Mouse (Mus musculus): Measurements from ENCODE around the gene Tnfsf14. TPM values are rescaled to one million over a fixed set of nuclear protein-coding genes. Genes with fewer than 3 reads are reported as not detected.

Tnfsf14 gene
- polyA plus RNA-seq, 1 experiment, result not detected

DNA sequence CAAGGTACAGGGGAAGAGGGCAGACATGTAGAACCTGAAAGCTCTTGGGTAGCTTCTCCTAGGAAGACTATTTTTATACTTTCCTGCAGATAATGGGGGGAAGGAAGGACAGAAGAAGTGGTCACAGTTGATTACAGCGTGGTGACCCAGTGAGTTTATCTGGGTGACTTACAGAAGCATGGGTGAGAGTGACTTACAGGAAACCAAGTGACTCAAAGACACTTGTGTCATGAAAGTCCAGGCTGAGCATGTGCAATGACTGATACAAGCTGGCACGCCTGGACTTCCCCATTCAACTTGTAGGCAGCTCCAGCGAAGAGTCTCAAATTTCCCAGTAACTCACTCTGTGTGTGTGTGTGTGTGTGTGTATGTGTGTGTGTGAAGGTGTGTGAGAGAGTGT is 4.3 kb upstream of the Tnfsf14 start:
- H3K36me3 ChIP-seq (ENCODE audit: control insufficient read depth, insufficient read depth), result no peaks in the 10 kb centered on the region
- H3K79me2 ChIP-seq (ENCODE audit: control insufficient read depth, insufficient read depth), result no peaks in the 10 kb centered on the region
- no peak overlapping the region for H3K4me2 ChIP-seq (ENCODE audit: low read depth)
- H3K4me3 ChIP-seq, result no peak overlapping the region
- H3K27me3 ChIP-seq (ENCODE audit: control insufficient read depth, insufficient read depth, insufficient read length), result peaks cover 8% of the 10 kb centered on the region
- no peak for TF ChIP-seq CEBPB (IDR thresholded peaks at IDR 0.05; ENCODE audit: insufficient read depth, poor library complexity, severe bottlenecking)
- TF ChIP-seq POLR2AphosphoS2 (IDR thresholded peaks at IDR 0.05; ENCODE audit: insufficient read length, low read depth), result no peak
- H3ac ChIP-seq (ENCODE audit: control insufficient read depth, insufficient read length), result no peak overlapping the region

DNA sequence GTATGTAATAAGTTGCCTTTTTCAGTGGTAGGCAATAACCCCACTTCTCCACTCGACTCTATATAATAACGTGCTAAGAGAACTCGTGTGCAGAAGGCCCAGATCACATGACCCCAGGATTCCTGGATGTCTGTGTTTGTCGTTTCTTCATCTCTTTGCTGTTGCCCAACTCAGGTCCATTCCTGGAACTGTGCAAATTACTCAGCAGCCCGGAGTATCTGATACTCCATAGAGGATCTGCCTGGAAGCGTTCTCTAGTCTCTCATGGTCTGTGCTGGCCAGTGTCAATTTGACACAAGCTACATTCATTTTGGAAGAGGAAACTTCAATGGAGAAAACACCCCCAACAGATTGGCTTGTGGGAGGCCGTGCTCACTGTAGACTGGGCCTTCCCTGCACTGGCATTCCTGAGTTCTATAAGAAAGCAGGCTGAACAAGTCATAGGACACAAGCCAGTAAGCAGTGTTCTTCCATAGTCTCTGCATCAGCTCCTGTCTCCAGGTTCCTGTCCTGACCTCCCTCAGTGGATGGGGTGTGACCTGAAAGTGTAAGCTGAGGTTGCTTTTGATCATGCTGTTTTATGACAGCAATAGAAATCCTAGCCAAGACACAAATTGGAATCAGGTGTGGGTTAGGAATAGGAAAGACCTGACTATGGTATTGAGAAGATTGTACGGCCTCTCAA is 1.5 kb upstream of the Tnfsf14 start:
- Histone ChIP-seq H3K27me3 (ENCODE audit: control insufficient read depth, insufficient read depth, insufficient read length) (peaks cover 10% of the 10 kb centered on the region), H3K4me3 (no peak overlapping the region), H3K4me2 (ENCODE audit: low read depth) (no peak overlapping the region), H3K79me2 (ENCODE audit: control insufficient read depth, insufficient read depth) (no peaks in the 10 kb centered on the region), H3ac (ENCODE audit: control insufficient read depth, insufficient read length) (no peak overlapping the region), H3K36me3 (ENCODE audit: control insufficient read depth, insufficient read depth) (no peaks in the 10 kb centered on the region)
- TF ChIP-seq POLR2AphosphoS2 (IDR thresholded peaks at IDR 0.05; ENCODE audit: insufficient read length, low read depth) (no peak), E2F4 (IDR thresholded peaks at IDR 0.05; ENCODE audit: insufficient read depth) (no peak), TCF12 (IDR thresholded peaks at IDR 0.05; ENCODE audit: insufficient read depth, poor library complexity, severe bottlenecking) (no peak), MYOG (IDR thresholded peaks at IDR 0.05; ENCODE audit: control insufficient read depth in 1 of 3, insufficient read depth in 1 of 3, insufficient read length in 2 of 3, low read depth in 2 of 3) (no peak)

DNA sequence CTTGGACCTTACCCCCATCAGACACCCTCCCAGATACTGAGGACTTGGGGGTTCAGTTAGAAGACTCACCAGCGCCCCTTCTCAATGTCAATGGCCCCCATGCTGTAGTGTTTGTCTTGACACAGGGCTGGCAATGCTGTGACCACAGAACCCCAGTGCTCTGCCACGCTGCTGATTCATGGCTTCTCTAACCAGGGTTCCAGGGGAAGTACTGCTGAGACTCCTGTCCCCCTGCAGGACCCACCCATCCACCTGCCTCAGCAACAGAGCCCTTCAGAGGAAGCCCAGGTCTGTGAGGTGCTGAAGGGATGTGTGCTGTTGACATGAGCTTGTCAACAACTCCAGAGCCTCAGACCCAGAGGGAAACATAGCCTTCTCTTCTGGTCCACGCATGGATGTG is 794 bp upstream of the Tnfsf14 start:
- TF ChIP-seq SRF (IDR thresholded peaks at IDR 0.05; ENCODE audit: control insufficient read depth, insufficient read length, low read depth) (no peak), POLR2AphosphoS2 (IDR thresholded peaks at IDR 0.05; ENCODE audit: insufficient read length, low read depth) (no peak), REST (IDR thresholded peaks at IDR 0.05; ENCODE audit: insufficient read depth, insufficient read length) (no peak), USF1 (IDR thresholded peaks at IDR 0.05; ENCODE audit: low read depth) (no peak), TCF3 (IDR thresholded peaks at IDR 0.05; ENCODE audit: insufficient read length, low read depth) (no peak), MYOG (IDR thresholded peaks at IDR 0.05; ENCODE audit: control insufficient read depth in 1 of 3, insufficient read depth in 1 of 3, insufficient read length in 2 of 3, low read depth in 2 of 3) (no peak), TCF12 (IDR thresholded peaks at IDR 0.05; ENCODE audit: insufficient read depth, poor library complexity, severe bottlenecking) (no peak), E2F4 (IDR thresholded peaks at IDR 0.05; ENCODE audit: insufficient read depth) (no peak), MYOD1 (IDR thresholded peaks at IDR 0.05; ENCODE audit: control insufficient read depth in 1 of 3, insufficient read length in 2 of 3, low read depth in 2 of 3) (no peak), CEBPB (IDR thresholded peaks at IDR 0.05; ENCODE audit: insufficient read depth, poor library complexity, severe bottlenecking) (no peak), MAX (IDR thresholded peaks at IDR 0.05; ENCODE audit: low read depth) (no peak), POLR2A (IDR thresholded peaks at IDR 0.05; ENCODE audit: insufficient read length, low read depth) (no peak)
- Histone ChIP-seq H3K27me3 (ENCODE audit: control insufficient read depth, insufficient read depth, insufficient read length) (peaks cover 17% of the 10 kb centered on the region), H3K36me3 (ENCODE audit: control insufficient read depth, insufficient read depth) (no peaks in the 10 kb centered on the region), H3K4me2 (ENCODE audit: low read depth) (no peak overlapping the region), H3K79me2 (ENCODE audit: control insufficient read depth, insufficient read depth) (no peaks in the 10 kb centered on the region), H3ac (ENCODE audit: control insufficient read depth, insufficient read length) (no peak overlapping the region), H3K4me3 (no peak overlapping the region)

DNA sequence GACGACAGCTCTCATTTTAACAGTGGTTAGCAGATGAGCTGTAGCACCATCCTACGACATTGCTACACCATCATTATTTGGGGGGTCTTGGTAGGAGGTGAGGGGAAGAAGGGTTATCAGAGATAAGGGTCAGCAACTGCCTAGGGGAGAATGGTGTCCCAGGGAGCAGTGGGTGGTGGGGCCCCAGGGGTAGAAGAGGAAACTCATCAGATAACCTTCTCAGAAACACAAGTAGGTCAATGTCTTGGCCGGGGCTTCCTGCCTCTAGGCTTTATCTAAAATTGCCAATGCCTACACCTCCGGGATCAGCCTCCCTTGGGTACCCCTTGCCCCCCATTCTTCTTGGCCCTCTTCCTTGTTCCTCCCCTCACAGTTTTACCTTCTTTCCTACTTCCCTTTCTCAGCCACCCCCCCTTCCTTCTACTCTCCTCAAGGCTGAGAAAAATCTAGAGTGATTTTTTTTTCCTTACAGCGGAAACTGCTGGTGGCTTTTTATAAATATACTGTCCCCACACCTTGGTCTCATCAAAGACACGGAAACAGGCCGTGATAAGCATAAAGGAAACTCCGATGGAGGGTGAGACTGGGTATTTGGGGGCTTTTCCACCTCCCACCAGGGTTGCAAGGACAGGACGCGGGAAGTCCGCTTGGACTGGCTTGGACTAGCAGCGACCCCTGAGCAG is 5.3 kb downstream of the Tnfsf14 start:
- H3K79me2 ChIP-seq (ENCODE audit: control insufficient read depth, insufficient read depth), result no peaks in the 10 kb centered on the region
- no peaks in the 10 kb centered on the region for H3K36me3 ChIP-seq (ENCODE audit: control insufficient read depth, insufficient read depth)
- H3K4me3 ChIP-seq, result no peak overlapping the region
- TF ChIP-seq MYOG (IDR thresholded peaks at IDR 0.05; ENCODE audit: control insufficient read depth in 1 of 3, insufficient read depth in 1 of 3, insufficient read length in 2 of 3, low read depth in 2 of 3) (no peak), POLR2AphosphoS2 (IDR thresholded peaks at IDR 0.05; ENCODE audit: insufficient read length, low read depth) (no peak), REST (IDR thresholded peaks at IDR 0.05; ENCODE audit: insufficient read depth, insufficient read length) (no peak), POLR2A (IDR thresholded peaks at IDR 0.05; ENCODE audit: insufficient read length, low read depth) (no peak), CEBPB (IDR thresholded peaks at IDR 0.05; ENCODE audit: insufficient read depth, poor library complexity, severe bottlenecking) (no peak), TCF12 (IDR thresholded peaks at IDR 0.05; ENCODE audit: insufficient read depth, poor library complexity, severe bottlenecking) (no peak)
- no peak overlapping the region for H3ac ChIP-seq (ENCODE audit: control insufficient read depth, insufficient read length)
- H3K27me3 ChIP-seq (ENCODE audit: control insufficient read depth, insufficient read depth, insufficient read length), result peaks cover 15% of the 10 kb centered on the region
- H3K4me2 ChIP-seq (ENCODE audit: low read depth), result no peak overlapping the region

DNA sequence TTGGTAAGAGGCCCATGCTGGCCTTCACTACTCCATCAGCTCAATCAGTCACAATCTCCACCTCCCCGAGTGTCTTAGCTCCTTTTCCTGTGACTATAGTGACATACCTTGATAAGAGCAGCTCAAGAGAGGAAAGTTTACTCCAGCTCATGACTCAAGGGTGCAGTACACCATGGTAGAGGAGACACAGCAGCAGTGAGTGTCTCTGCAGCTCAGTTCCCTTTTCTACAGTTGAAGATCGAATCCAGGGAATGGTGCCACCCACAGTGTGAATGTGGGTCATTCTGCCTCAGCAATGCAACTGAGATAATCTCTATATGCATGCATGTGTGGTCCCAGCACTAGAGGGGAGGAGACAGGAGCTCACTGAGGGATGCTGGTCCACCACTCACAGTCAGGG is 8.3 kb downstream of the Tnfsf14 start:
- TF ChIP-seq POLR2A (IDR thresholded peaks at IDR 0.05; ENCODE audit: insufficient read length, low read depth) (no peak), CEBPB (IDR thresholded peaks at IDR 0.05; ENCODE audit: insufficient read depth, poor library complexity, severe bottlenecking) (no peak), TCF3 (IDR thresholded peaks at IDR 0.05; ENCODE audit: insufficient read length, low read depth) (no peak), MYOG (IDR thresholded peaks at IDR 0.05; ENCODE audit: control insufficient read depth in 1 of 3, insufficient read depth in 1 of 3, insufficient read length in 2 of 3, low read depth in 2 of 3) (no peak), USF1 (IDR thresholded peaks at IDR 0.05; ENCODE audit: low read depth) (no peak), E2F4 (IDR thresholded peaks at IDR 0.05; ENCODE audit: insufficient read depth) (no peak)
- no peak overlapping the region for H3K4me2 ChIP-seq (ENCODE audit: low read depth)

More for the DNA sequence above, 8.3 kb downstream of the Tnfsf14 start:
- Histone ChIP-seq H3K36me3 (ENCODE audit: control insufficient read depth, insufficient read depth) (no peaks in the 10 kb centered on the region), H3K79me2 (ENCODE audit: control insufficient read depth, insufficient read depth) (no peaks in the 10 kb centered on the region), H3K27me3 (ENCODE audit: control insufficient read depth, insufficient read depth, insufficient read length) (peaks cover 11% of the 10 kb centered on the region), H3ac (ENCODE audit: control insufficient read depth, insufficient read length) (no peak overlapping the region), H3K4me3 (no peak overlapping the region)
